Mouse (Mus musculus): Measurements from ENCODE around the gene Prph2. TPM values are rescaled to one million over a fixed set of nuclear protein-coding genes. Genes with fewer than 3 reads are reported as not detected.

Gene Prph2
- total RNA-seq, 2 experiments from 2014 or later = not detected

GRCm38 (mm10) chr17:46890116-46890815 lies 20.0 kb upstream of the Prph2 start, which contains the start of gene Tbcc:
Gene Tbcc (plus strand): TSS chr17:46890684.
- peak; percentile 92 for ATAC-seq (ENCODE audit: poor library complexity, severe bottlenecking)

- ATAC-seq (ENCODE audit: poor library complexity, severe bottlenecking) = peak; percentile 7
Measured at GRCm38 (mm10) chr17:46890843-46891594, 19.2 kb upstream of the Prph2 start.

- no peak for ATAC-seq (ENCODE audit: poor library complexity, severe bottlenecking)
Measured at GRCm38 (mm10) chr17:46895426-46895825, 14.8 kb upstream of the Prph2 start.

- no peak for ATAC-seq (ENCODE audit: poor library complexity, severe bottlenecking)
Measured at GRCm38 (mm10) chr17:46897221-46897950, 12.9 kb upstream of the Prph2 start.

- ATAC-seq (ENCODE audit: poor library complexity, severe bottlenecking) = no peak
Measured at GRCm38 (mm10) chr17:46900941-46901340, 9.3 kb upstream of the Prph2 start.

- ATAC-seq (ENCODE audit: poor library complexity, severe bottlenecking) = peak; percentile 96
Measured at GRCm38 (mm10) chr17:46903876-46904490, 6.3 kb upstream of the Prph2 start.

- ATAC-seq (ENCODE audit: poor library complexity, severe bottlenecking) = no peak
Measured at GRCm38 (mm10) chr17:46912331-46912730, 2.1 kb downstream of the Prph2 start.

GRCm38 (mm10) chr17:46915129-46915528 lies 4.9 kb downstream of the Prph2 start:
- ATAC-seq (ENCODE audit: poor library complexity, severe bottlenecking) = no peak

- no peak for ATAC-seq (ENCODE audit: poor library complexity, severe bottlenecking)
Measured at GRCm38 (mm10) chr17:46918951-46919350, 8.7 kb downstream of the Prph2 start.

- ATAC-seq (ENCODE audit: poor library complexity, severe bottlenecking) = no peak
Measured at GRCm38 (mm10) chr17:46920855-46921254, 10.6 kb downstream of the Prph2 start.

- ATAC-seq (ENCODE audit: poor library complexity, severe bottlenecking) = no peak
Measured at GRCm38 (mm10) chr17:46926192-46926591, 15.9 kb downstream of the Prph2 start.

GRCm38 (mm10) chr17:46926941-46927340 lies 16.7 kb downstream of the Prph2 start:
- ATAC-seq (ENCODE audit: poor library complexity, severe bottlenecking) = no peak

- ATAC-seq (ENCODE audit: poor library complexity, severe bottlenecking) = no peak
Measured at GRCm38 (mm10) chr17:46927781-46928180, 17.5 kb downstream of the Prph2 start.

- no peak for ATAC-seq (ENCODE audit: poor library complexity, severe bottlenecking)
Measured at GRCm38 (mm10) chr17:46929277-46929676, 19.0 kb downstream of the Prph2 start.

- ATAC-seq (ENCODE audit: poor library complexity, severe bottlenecking) = no peak
Measured at GRCm38 (mm10) chr17:46929897-46930296, 19.6 kb downstream of the Prph2 start.

GRCm38 (mm10) chr17:46932961-46933360 lies 22.7 kb downstream of the Prph2 start:
- ATAC-seq (ENCODE audit: poor library complexity, severe bottlenecking) = no peak

- ATAC-seq (ENCODE audit: poor library complexity, severe bottlenecking) = peak; percentile 51; the same call in 1 of the 2 replicates
Measured at GRCm38 (mm10) chr17:46933557-46934348, 23.5 kb downstream of the Prph2 start.

- no peak for ATAC-seq (ENCODE audit: poor library complexity, severe bottlenecking)
Measured at GRCm38 (mm10) chr17:46940461-46940860, 30.2 kb downstream of the Prph2 start.

GRCm38 (mm10) chr17:46942421-46942820 lies 32.2 kb downstream of the Prph2 start:
- ATAC-seq (ENCODE audit: poor library complexity, severe bottlenecking) = no peak

- ATAC-seq (ENCODE audit: poor library complexity, severe bottlenecking) = no peak
Measured at GRCm38 (mm10) chr17:46946276-46946675, 36.0 kb downstream of the Prph2 start.
